Mouse (Mus musculus) MEL (cell line): ENCODE data around the gene Abcc4. TPM values are rescaled to one million over a fixed set of nuclear protein-coding genes. Genes with fewer than 3 reads are reported as not detected.
A peak's percentile ranks its signal among the peaks of the same experiment; 100 is the strongest.
"Not testable (repeated sequence)": the region's sequence is repeated elsewhere in the genome, so short reads cannot be mapped to it uniquely, and the experiment has no call there.

Source experiments
- DNase-seq: peaks from one replicate; pipeline ENCODE4 v3.0.0; 2011; ENCODE audit warnings: low read depth, low spot score
- H3K27ac ChIP-seq: 2 replicates; pipeline ENCODE4 v1.5.1; 2012; ENCODE audit warnings: low read depth, mild to moderate bottlenecking, control low read depth, low read length, moderate library complexity; ENCODE audit not compliant: control insufficient read depth
- H3K27me3 ChIP-seq, 2 experiments: fragments of 150-350 bp in 1 of 2; sonication (generic) in 1 of 2; 2 replicates each; pipeline ENCODE4 v1.6.1; 2012; ENCODE audit warnings: low read length in 2 of 2, mild to moderate bottlenecking in 2 of 2, improper control_type of control experiment in 1 of 2, moderate library complexity in 1 of 2; ENCODE audit not compliant: insufficient read depth in 2 of 2, control insufficient read depth in 1 of 2
- H3K36me3 ChIP-seq, 2 experiments: 2 replicates each; pipeline ENCODE4 v1.6.1; 2012 to 2014; ENCODE audit warnings: low read length in 2 of 2, improper control_type of control experiment in 1 of 2, inconsistent platforms in 1 of 2, mild to moderate bottlenecking in 1 of 2; ENCODE audit not compliant: insufficient read depth in 2 of 2, control insufficient read depth in 1 of 2
- H3K4me1 ChIP-seq, 2 experiments: fragments of 150-350 bp in 1 of 2; sonication (generic) in 1 of 2; 2 replicates each; pipeline ENCODE4 v1.6.1; 2012; ENCODE audit warnings: low read length in 2 of 2, improper control_type of control experiment in 1 of 2, mild to moderate bottlenecking in 1 of 2; ENCODE audit not compliant: insufficient read depth in 2 of 2, control insufficient read depth in 1 of 2
- H3K4me3 ChIP-seq, 2 experiments: fragments of 150-350 bp in 1 of 2; sonication (generic) in 1 of 2; 2 replicates each; pipeline ENCODE4 v1.5.1; 2012; ENCODE audit warnings: low read depth in 2 of 2, low read length in 2 of 2, mild to moderate bottlenecking in 2 of 2, moderate library complexity in 2 of 2, control low read depth in 1 of 2, improper control_type of control experiment in 1 of 2; ENCODE audit not compliant: control insufficient read depth in 1 of 2, insufficient read depth in 1 of 2
- H3K79me2 ChIP-seq: 2 replicates; pipeline ENCODE4 v1.6.1; 2012; ENCODE audit warnings: mild to moderate bottlenecking, low read length, moderate library complexity; ENCODE audit not compliant: control insufficient read depth, poor library complexity, insufficient read depth
- H3K9ac ChIP-seq: 2 replicates; pipeline ENCODE4 v1.6.1; 2012; ENCODE audit warnings: low read depth, mild to moderate bottlenecking, control low read depth, low read length, moderate library complexity; ENCODE audit not compliant: control insufficient read depth, poor library complexity, severe bottlenecking
- H3K9me3 ChIP-seq: fragments of 150-350 bp; sonication (generic); replicated peaks from 2 replicates; pipeline ENCODE4 v1.6.1; 2012; ENCODE audit warnings: mild to moderate bottlenecking, low read length, improper control_type of control experiment, moderate library complexity; ENCODE audit not compliant: insufficient read depth
- EP300 ChIP-seq, 2 experiments: IDR thresholded peaks; 2 replicates each; pipeline ENCODE4 v1.6.1; 2011; ENCODE audit warnings: improper control_type of control experiment in 2 of 2, low read length in 2 of 2, low read depth in 1 of 2, mild to moderate bottlenecking in 1 of 2
- ETS1 ChIP-seq: IDR thresholded peaks from 2 replicates; pipeline ENCODE4 v1.6.1; 2012; ENCODE audit warnings: low read depth, mild to moderate bottlenecking, inconsistent platforms, low read length, improper control_type of control experiment, moderate library complexity
- GATA1 ChIP-seq: IDR thresholded peaks from 2 replicates; pipeline ENCODE4 v1.6.1; 2011; ENCODE audit warnings: low read depth, low read length, improper control_type of control experiment
- MAX ChIP-seq: IDR thresholded peaks from 2 replicates; pipeline ENCODE4 v1.6.1; 2011; ENCODE audit warnings: low read length, improper control_type of control experiment
- MXI1 ChIP-seq: IDR thresholded peaks from 2 replicates; pipeline ENCODE4 v1.6.1; 2011; ENCODE audit warnings: mild to moderate bottlenecking, low read depth, low read length, improper control_type of control experiment
- MYB ChIP-seq: IDR thresholded peaks from 2 replicates; pipeline ENCODE4 v1.6.1; 2011; ENCODE audit warnings: mild to moderate bottlenecking, low read depth, low read length, improper control_type of control experiment
- MYC ChIP-seq: IDR thresholded peaks from 2 replicates; pipeline ENCODE4 v1.6.1; 2011; ENCODE audit warnings: low read depth, mild to moderate bottlenecking, low read length, improper control_type of control experiment, moderate library complexity
- POLR2A ChIP-seq, 2 experiments: IDR thresholded peaks; 2 replicates each; pipeline ENCODE4 v1.6.1; 2011 to 2012; ENCODE audit warnings: low read length in 2 of 2, mild to moderate bottlenecking in 2 of 2, control low read depth in 1 of 2, improper control_type of control experiment in 1 of 2, low read depth in 1 of 2, moderate library complexity in 1 of 2; ENCODE audit not compliant: control insufficient read depth in 1 of 2, insufficient read depth in 1 of 2, poor library complexity in 1 of 2
- SIN3A ChIP-seq: IDR thresholded peaks from 2 replicates; pipeline ENCODE4 v1.6.1; 2012; ENCODE audit warnings: low read length, improper control_type of control experiment, inconsistent platforms
- TAL1 ChIP-seq: IDR thresholded peaks from 2 replicates; pipeline ENCODE4 v1.6.1; 2012; ENCODE audit warnings: mild to moderate bottlenecking, inconsistent platforms, low read length, moderate library complexity, mixed read lengths
- TBP ChIP-seq: IDR thresholded peaks from 2 replicates; pipeline ENCODE4 v1.8.0; 2011; ENCODE audit warnings: low read depth, low read length, improper control_type of control experiment
- TCF12 ChIP-seq: IDR thresholded peaks from 2 replicates; pipeline ENCODE4 v1.6.1; 2014; ENCODE audit warnings: low read depth, mild to moderate bottlenecking, inconsistent platforms, low read length, improper control_type of control experiment, moderate library complexity
- USF1 ChIP-seq: IDR thresholded peaks from 2 replicates; pipeline ENCODE4 v1.6.1; 2014; ENCODE audit warnings: low read depth, mild to moderate bottlenecking, inconsistent platforms, low read length, improper control_type of control experiment, moderate library complexity
- ZC3H11A ChIP-seq: IDR thresholded peaks from 2 replicates; pipeline ENCODE4 v1.6.1; 2012; ENCODE audit warnings: low read depth, mild to moderate bottlenecking, inconsistent platforms, low read length, improper control_type of control experiment
- polyA plus RNA-seq, 2 experiments: library from polyadenylated mRNA; stranded (reverse) in 1 of 2; unstranded in 1 of 2; fragments of >175 nt in 1 of 2; fragments of >200 nt in 1 of 2; gene quantifications; 2 replicates each; pipeline versions ENCODE4 v1.2.1 to v1.2.4; 2012; ENCODE audit warnings: low replicate concordance in 2 of 2, low read depth in 1 of 2; ENCODE audit not compliant: insufficient read length in 2 of 2, insufficient read depth in 1 of 2, missing spikeins in 1 of 2
- total RNA-seq: library from RNA; depleted of rRNA; stranded (reverse); fragments of 300-350 nt; gene quantifications from 2 replicates; pipeline ENCODE4 v1.2.3, GENCODE M21; 2012

The Abcc4 gene
- total and polyA plus RNA-seq, 3 experiments = 7.1 to 8.4 TPM; not detected in 1

DNA sequence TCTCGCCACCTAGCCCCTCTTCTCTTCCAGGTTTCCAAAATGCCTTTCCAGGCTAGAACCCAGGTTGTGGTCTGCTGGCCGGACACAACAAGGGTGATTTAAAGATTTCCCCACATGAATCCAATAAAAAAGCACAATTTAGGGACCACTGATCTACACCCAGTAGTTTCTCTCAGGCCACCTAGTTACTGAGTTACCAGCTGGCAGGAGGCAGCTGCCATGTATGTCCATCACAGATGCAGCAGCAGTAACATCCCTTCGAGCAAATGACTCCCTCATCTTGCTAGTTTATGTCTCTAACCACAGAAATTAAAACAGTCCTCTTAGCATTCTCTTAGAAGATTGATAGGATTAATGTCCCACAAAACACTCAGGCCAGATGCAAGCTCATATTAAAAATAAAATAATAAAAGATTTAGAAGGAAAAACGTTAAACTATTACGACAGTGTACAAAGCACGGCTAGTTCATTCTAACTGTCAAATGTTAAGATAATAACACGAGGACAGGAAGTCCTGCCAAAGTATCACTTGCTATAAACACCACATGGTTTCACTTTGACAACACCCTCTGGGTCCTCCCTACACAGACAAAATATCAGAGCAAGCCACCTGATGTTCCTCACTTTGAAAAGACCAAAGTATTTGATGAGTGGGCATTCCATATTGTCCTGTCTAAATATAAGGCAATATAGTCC is 56.7 kb downstream of the Abcc4 start:
- H3K4me1 ChIP-seq = peaks cover 2 to 5% of the 10 kb centered on the region in 2 experiments; a peak in 3 of 4 replicates
- H3K79me2 ChIP-seq = no peaks in the 10 kb centered on the region
- H3K27ac ChIP-seq = peak overlapping the region; percentile 47; the same call in 1 of the 2 replicates
- peaks cover 0 to 8% of the 10 kb centered on the region in 2 experiments; a peak in 2 of 4 replicates for H3K36me3 ChIP-seq
- H3K9ac ChIP-seq = peak overlapping the region; percentile 18; the same call in 1 of the 2 replicates
- H3K9me3 ChIP-seq = no peaks in the 10 kb centered on the region
- peak overlapping the region in 1 of 2 experiments; percentile 5; a peak in 1 of 4 replicates for H3K4me3 ChIP-seq
- no peaks in the 10 kb centered on the region for H3K27me3 ChIP-seq
- peak; percentile 49 for DNase-seq
- TF ChIP-seq EP300 (IDR thresholded peaks at IDR 0.05; ENCODE audit: low read depth in 1 of 2, low read length in 2 of 2) (peak; percentile 24 to 68; a peak in 2 of 4 replicates), ETS1 (peak; percentile 68; the same call in 1 of the 2 replicates), USF1 (no peak), TBP (no peak), MYB (peak; percentile 65), ZC3H11A (no peak), MXI1 (peak; percentile 94), MYC (peak; percentile 92), GATA1 (0 out of 2 replicates have a peak, but pooled peaks have one; percentile 24), MAX (peak; percentile 91), SIN3A (peak; percentile 92)

DNA sequence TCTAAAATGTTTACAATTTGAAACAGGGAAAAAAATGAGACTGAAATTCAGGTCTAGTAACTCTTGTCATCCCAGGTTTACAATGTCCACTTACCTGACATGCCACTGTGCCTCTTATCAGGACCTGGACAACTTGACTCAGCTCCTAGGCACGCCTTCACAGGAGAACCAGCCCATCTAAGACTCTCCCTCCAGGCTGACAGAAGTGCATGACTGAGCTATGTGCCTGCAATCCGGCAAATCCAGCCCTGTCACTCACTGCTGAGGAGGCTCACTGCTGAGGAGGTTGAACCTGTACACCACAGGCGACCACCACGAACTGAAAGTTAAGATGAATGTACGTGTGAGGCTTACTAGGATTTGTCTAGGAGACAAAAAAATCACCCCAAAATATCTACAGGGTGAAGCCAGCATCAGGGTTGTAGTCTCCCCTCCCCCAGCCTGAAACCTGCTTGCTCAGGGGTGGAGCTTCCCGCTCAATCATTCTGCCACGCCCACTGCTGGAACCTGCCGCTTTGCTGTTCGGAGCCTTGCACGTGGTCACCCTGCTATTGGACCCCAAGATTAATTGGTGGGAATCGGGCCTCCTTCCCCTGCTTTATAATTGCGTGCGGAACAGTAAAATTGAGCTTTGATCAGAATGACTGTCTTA is 63.0 kb downstream of the Abcc4 start:
- H3K27me3 ChIP-seq, H3K4me3 ChIP-seq, H3K36me3 ChIP-seq, H3K27ac ChIP-seq, DNase-seq, H3K9me3 ChIP-seq, H3K79me2 ChIP-seq, H3K9ac ChIP-seq: not testable (repeated sequence)
- H3K4me1 ChIP-seq = peaks cover 0 to 12% of the 10 kb centered on the region in 2 experiments; a peak in 3 of 4 replicates

DNA sequence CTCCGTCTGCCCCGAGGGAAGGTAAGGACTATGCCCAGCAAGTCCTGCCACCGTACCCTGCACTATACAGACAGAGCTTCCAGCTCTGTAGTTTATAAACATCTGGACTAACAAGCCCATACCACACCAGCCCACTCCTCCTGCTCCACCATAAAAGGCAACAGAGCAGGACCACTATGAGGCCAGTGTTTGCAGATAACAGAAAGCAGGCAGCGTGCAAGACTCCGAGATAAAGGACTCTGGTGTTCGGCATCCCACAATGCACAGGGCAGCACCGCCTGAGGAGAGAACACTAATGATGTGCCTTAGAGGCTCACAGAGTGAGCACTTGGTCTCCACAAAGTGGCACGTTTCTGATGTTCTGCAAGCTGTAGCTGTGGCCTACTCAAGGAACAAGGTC is 63.9 kb downstream of the Abcc4 start:
- Histone ChIP-seq H3K9me3 (no peaks in the 10 kb centered on the region), H3K36me3 (peaks cover 0 to 8% of the 10 kb centered on the region in 2 experiments; a peak in 2 of 4 replicates), H3K4me1 (peaks cover 0 to 12% of the 10 kb centered on the region in 2 experiments; a peak in 3 of 4 replicates), H3K27me3 (no peaks in the 10 kb centered on the region), H3K9ac (0 out of 2 replicates have a peak overlapping the region, but pooled peaks have one; percentile 22), H3K4me3 (no peak overlapping the region), H3K27ac (peak overlapping the region; percentile 45; the same call in 1 of the 2 replicates), H3K79me2 (no peaks in the 10 kb centered on the region)
- TF ChIP-seq TCF12 = peak; percentile 41
- peak; percentile 8 to 43; a peak in 2 of 4 replicates for TF ChIP-seq EP300 (IDR thresholded peaks at IDR 0.05; ENCODE audit: low read depth in 1 of 2, low read length in 2 of 2)
- no peak for TF ChIP-seq POLR2A (IDR thresholded peaks at IDR 0.05; ENCODE audit: control insufficient read depth in 1 of 2, insufficient read depth in 1 of 2, low read depth in 1 of 2, low read length in 2 of 2, poor library complexity in 1 of 2)
- peak; percentile 51 for TF ChIP-seq TAL1
- peak; percentile 61 for TF ChIP-seq GATA1
- DNase-seq = peak; percentile 47
